Mouse (Mus musculus) T-helper 2 cell (primary cell): ENCODE measurements around the gene Als2.

ENCODE experiments used
- in situ Hi-C: fragments of 300-600 bp; cut with MboI, MseI; formaldehyde crosslinking; loops from one replicate; pipeline ENCODE4 v1.15.1; 2025; ENCODE audit warnings: high pct_unique_total_duplicates

Als2 gene

DNA sequence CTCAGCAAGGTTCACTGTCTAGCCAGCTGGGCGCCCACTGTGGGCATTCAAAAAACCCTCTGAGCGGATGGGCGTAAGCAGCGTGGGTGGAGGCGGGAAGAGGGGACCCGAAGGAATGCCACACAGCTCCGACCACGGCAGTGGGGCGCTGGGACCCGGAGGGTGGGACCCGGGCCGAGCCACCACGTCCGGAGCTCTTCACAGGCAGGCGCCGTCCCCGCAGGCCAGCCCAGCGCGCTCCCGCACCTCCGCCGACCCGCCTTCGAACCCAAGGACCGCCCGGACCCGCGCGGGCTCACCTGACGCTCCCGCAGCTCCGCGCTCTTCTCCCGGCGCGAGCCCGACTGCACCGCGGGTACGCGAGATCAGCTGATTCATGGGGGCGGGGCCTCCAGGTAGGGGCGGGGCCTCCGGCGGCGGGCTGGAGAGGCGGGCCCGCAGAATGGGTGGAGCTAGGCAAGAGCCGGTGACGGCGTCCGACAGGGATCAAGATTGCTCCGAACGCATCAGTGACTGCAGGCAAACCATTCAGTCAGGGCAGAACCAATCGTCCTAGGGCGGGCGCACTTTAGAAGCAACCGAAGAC is at the start of gene Als2:
TSS of gene Als2 (minus strand) at position 376 of the 586 bp plus-strand sequence.
- in situ Hi-C loops = no loop called here

DNA sequence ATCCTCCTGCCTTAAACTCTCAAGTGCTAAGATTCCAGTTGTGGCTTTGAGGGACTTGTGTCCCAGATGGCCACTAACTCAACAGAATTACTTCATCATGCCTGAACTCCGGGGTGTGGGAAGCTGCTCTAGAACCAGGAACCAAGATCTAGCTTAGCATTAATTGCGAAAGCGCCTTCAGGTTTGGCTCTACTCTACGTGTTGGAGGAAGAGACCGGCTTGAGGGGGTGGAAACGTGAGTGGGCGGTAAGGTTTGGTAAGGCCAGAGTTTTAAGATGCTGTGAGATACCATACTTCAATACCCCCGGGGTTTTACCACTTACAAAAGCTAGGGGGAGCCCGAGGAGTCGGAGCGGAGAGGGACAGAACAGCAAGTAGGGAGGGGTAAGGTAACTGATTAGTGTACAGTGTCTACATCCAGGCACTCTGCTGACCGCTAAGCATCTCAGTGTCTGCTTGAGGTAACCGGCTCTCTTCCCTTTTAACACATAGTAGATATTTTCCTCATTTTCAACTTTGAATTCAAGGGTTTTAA is 49.4 kb upstream of the Als2 start:
- in situ Hi-C loops = no loop called here

GRCm38 (mm10) chr1:59285880-59286279 is 48.8 kb upstream of the Als2 start:
- in situ Hi-C loops = no loop called here

GRCm38 (mm10) chr1:59272189-59272588 is 35.2 kb upstream of the Als2 start:
- in situ Hi-C loops = no loop called here

DNA sequence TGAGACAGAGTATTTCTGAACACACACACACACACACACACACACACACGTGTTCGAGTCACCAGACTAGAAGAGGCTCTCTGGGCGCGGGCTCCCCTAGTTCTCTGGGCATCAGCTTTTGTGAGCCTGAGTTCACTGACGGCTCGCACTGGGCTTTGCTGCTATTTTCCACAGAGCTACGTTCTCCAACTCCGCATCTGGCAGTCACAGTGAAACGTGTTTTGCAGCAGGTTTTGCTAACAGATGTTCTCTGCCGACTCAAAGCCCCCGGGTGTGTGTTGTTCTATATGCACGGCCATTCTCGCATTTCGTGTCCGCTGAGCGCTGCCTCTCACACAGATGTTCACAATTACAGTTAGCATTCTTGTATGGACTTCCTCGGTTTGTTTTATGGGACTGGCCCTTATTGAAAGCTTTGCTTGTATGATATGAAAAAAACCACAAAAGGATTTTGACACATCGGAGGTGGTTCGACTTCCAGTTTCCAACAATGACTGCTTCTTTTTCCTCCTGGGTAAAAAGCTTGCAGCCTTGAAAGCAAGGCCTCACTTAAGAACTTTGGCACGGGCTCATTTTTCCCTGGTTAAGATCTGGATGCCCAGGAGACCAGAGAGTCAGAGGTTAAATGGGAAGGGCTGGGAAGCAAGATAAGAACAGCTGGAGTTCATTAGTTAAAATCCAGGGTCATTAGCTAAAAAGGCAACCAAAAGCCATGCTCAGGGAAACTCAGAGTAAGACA is 33.1 kb upstream of the Als2 start:
- in situ Hi-C loops = no loop called here

GRCm38 (mm10) chr1:59269466-59269865 is 32.4 kb upstream of the Als2 start:
- in situ Hi-C loops = no loop called here

GRCm38 (mm10) chr1:59268931-59269330 is 31.9 kb upstream of the Als2 start:
- in situ Hi-C loops = no loop called here

DNA sequence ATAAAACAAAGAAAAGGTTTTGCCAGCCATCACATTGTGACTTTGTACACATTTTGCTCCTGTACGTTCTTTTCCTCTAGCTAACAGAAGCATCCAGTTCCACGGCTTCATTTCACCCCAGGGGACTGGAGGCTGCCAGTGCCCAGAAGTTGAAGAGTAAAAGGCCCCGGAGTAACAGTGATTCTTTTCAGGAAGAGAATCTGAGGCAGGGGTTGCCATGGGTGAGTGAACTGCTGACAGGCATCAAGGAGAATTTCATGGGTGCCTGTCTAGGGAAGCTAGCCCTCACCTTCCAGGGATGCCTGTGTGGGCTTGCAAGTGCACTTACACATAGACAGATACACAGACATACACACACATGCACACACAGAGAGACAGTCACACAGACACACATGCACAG is 20.7 kb upstream of the Als2 start:
- in situ Hi-C loops = no loop called here

DNA sequence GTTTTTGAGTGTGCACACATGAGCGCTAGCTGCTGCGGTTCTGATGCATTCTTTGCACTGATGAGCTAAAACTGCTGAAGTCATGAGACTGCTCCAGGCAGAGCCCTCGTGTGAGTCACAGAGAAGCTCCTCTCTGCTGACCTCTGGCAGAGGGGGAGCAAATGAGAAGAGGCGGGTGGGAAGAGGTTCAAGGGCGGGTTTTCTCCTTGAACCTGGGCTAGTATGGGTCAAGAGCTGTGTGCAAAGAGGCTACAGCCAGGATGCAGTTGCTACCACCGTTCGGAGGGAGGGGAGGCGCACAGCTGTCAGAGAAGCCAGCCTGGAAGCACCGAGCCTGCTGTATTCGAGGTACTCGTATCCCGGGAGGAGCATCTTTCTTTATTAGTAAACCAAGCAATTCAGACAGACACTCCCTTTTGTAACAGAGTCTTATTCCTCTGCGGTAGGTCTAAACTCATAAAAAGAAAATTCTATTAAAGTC is 19.8 kb upstream of the Als2 start, which contains the start of gene Cdk15:
TSS of gene Cdk15 (plus strand) at position 156 of the 481 bp plus-strand sequence.
- in situ Hi-C loops = no loop called here

- in situ Hi-C loops = no loop called here
Measured at GRCm38 (mm10) chr1:59253301-59253909, 16.4 kb upstream of the Als2 start.

- in situ Hi-C loops = no loop called here
Measured at GRCm38 (mm10) chr1:59252762-59253161, 15.7 kb upstream of the Als2 start.

DNA sequence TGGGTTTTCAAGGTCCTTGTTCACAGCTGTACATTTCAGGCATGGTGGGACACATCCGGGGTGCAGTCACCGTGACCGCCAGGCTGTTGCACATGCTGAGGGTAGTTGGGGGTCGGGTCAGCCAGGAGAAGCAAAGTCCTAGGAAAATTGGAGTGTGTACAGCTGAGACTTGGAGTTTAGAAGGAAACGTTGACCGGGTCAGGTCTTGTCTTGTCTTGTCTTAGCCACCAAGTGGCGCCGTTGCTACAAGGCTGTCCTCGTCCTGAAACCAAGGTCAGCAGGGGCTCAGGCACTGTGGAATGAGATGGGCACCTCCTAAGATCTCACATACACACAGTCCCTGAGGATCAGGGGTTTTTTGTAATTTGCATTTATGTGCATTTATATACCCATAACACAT is 10.6 kb upstream of the Als2 start:
- in situ Hi-C loops = loop anchor here (10.0 kb wide), 1 partner anchor 93 kb away; no protein-coding TSS in a partner anchor

DNA sequence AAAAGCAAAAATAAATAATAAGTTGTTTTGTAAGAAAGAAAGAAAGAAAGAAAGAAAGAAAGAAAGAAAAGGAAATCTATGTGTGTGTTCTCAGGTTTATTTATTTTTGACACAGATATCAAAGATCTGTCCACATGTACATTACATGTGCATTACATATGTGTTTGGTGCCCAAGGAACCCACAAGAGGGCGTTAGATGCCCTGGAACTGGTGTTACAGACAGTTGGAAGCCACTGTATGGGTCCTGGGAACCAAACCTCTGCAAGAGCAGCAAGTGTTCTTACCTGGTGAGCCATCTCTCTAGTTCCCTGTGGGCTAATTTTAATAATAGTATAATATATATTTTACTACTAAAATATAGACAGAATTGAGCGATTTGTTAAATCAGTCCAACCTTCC is 6.7 kb upstream of the Als2 start:
- in situ Hi-C loops = loop anchor here (10.0 kb wide), 1 partner anchor 89 kb away; no protein-coding TSS in a partner anchor

- in situ Hi-C loops = no loop called here
Measured at GRCm38 (mm10) chr1:59237614-59238211, 682 bp upstream of the Als2 start.

DNA sequence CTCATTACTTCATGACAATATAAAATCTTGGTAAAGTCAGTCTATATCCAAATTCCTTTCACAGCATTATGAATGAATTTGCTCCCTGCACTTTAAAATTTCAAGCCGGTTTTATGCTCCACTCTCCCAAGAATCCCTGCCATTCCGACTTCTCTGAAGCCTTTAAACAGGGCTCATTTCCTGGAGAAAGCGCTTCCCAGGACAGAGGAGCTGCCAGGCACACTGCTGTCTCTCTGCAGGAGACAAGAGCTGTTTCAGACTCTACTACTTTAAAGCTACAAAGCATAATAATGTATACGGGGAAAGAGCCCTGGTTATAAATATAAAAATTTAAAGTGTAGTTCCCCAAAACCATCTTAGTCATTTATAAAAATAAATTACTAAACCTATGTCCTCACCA is 7.8 kb downstream of the Als2 start:
- in situ Hi-C loops = no loop called here

- in situ Hi-C loops = no loop called here
Measured at GRCm38 (mm10) chr1:59228552-59228951, 8.5 kb downstream of the Als2 start.

- in situ Hi-C loops = no loop called here
Measured at GRCm38 (mm10) chr1:59222101-59222825, 14.8 kb downstream of the Als2 start.

DNA sequence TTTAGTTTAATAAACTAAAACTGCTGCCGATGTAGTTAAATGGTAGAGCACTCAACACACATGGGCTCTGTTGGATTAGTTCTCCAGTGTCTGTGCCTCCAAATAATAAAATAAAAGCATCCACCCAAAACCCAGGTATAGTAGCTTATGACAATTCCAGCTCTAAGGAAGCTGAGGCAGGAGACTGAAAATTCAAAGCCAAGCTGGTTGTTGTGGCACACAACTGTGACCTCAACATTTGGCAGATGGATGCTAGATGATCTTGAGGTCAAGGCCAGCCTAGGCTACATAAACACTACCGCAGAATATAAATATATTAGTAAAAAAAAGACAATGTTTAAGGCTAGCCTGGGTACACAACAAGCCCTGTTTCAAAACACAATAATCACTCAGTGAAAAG is 15.4 kb downstream of the Als2 start:
- in situ Hi-C loops = no loop called here

- in situ Hi-C loops = no loop called here
Measured at GRCm38 (mm10) chr1:59220371-59220770, 16.7 kb downstream of the Als2 start.

DNA sequence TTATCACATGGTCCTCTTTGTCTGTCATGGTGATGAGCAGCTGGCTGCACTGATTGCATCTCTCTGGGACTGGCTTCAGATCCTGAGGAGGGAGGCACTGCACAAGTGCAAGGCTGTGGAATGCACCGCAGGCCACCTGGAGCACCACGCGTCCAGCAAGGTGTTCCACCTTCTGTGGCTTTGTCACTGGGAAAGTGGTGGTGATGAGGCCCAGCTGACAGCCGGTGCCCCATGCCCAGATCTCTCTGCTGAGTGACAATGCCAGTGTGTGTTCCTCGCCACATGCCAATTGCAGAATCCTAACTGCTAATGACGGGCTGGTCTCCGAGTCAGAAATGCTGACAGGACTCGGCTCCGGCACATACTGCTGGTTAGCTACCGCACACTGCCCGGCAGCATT is 21.6 kb downstream of the Als2 start:
- in situ Hi-C loops = no loop called here

DNA sequence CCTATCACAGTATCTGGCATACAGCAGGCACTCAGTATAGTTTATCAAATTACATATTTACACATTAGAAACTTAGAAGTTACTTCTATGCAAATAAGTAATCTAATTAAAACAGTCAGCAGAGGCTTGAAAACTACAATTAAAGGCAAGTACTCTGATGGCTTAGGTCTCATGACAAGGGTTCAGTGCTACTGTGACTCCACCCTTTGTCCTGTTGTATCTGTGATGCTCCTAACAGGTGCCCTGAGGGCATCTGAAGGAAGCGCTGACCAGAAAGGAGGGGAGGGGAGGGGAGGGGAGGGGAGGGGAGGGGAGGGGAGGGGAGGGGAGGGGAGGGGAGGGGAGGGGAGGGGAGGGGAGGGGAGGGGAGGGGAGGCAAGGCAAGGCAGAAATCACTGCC is 24.1 kb downstream of the Als2 start:
- in situ Hi-C loops = no loop called here
